Mouse (Mus musculus): ENCODE data around the gene Cbr3. TPM values are rescaled to one million over a fixed set of nuclear protein-coding genes. Genes with fewer than 3 reads are reported as not detected.
A peak's percentile ranks its signal among the peaks of the same experiment; 100 is the strongest.
"Not testable (repeated sequence)": the region's sequence is repeated elsewhere in the genome, so short reads cannot be mapped to it uniquely, and the experiment has no call there.

The Cbr3 gene
- polyA plus RNA-seq, 1 experiment from 2014 or later = 2.2 TPM

DNA sequence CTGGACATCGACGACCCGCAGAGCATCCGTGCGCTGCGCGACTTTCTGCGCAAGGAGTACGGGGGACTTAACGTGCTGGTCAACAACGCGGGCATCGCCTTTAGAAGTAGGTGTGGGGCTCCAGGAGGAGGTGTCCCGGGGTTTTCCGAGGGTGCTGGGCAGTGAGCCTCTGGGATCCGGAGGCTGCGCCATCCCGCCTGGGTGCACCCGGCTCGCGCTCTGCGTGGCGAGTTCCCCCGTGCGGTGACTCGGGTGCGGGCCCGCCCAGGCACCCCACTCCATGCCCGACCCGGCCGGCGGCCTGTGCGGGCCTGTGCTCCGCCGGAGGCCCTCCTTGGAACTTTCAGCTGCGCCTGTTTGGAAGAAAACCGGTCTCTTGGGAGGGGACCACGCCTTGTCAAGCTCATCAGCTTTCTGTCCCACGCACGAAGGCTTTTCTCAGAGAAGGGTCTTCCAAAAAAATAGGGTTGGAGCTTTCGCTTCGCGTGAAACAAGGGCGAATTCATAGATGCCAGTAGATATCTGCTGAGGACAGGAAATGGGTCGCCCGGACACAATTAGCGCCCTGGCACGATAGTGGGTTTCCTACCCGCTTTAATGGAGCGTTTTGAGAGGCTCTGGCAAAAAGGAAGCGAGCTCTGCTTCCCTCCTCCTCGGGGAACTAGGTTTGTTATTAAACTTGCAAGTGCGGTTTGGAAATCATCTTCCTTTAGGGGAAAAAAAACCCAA is 657 bp downstream of the Cbr3 start:
- 2% methylated on average over 52 of the region's 53 CpGs for WGBS
- Histone ChIP-seq H3K9me3 (no peaks in the 10 kb centered on the region), H3K36me3 (no peaks in the 10 kb centered on the region), H3K4me1 (replicated peaks) (peaks cover 20% of the 10 kb centered on the region), H3K27me3 (peaks cover 50% of the 10 kb centered on the region), H3K9ac (peak overlapping the region; percentile 6), H3K4me3 (peak overlapping the region; percentile 41), H3K4me2 (peak overlapping the region; percentile 79), H3K27ac (replicated peaks) (no peak overlapping the region)
- ATAC-seq (ENCODE audit: low FRiP score, low read depth) = peak; percentile 51; the same call in 1 of the 2 replicates

DNA sequence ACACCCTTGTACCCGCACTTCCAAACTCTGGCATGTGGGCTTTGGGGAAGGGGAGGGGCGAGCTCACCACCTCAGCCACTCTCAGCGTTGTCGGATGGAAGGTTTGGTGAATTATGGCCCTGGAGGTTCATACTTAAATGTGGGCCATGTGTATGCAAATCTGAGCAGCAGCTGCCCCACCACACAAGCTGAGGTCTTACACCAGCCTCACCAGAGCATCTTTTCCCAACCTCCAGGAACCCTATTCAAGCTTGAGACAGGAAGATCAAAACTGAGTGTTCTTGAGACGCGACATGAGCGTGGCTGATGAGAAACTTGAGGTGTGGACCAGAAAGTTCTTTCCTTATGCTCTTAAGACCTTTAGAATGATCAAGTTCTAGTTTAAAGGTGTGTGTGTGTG is 1.4 kb downstream of the Cbr3 start:
- no peak overlapping the region for H3K9ac ChIP-seq
- peak overlapping the region; percentile 79 for H3K4me2 ChIP-seq
- no peak overlapping the region for H3K27ac ChIP-seq (replicated peaks)
- H3K9me3 ChIP-seq = no peaks in the 10 kb centered on the region
- H3K27me3 ChIP-seq = peaks cover 50% of the 10 kb centered on the region
- ATAC-seq (ENCODE audit: low FRiP score, low read depth) = no peak
- WGBS = 36% methylated on average over 7 of the region's 7 CpGs
- H3K36me3 ChIP-seq = no peaks in the 10 kb centered on the region
- peaks cover 20% of the 10 kb centered on the region for H3K4me1 ChIP-seq (replicated peaks)
- 0 out of 2 replicates have a peak overlapping the region, but pooled peaks have one; percentile 41 for H3K4me3 ChIP-seq

GRCm38 (mm10) chr16:93685783-93686182 is 2.8 kb downstream of the Cbr3 start:
- H3K36me3 ChIP-seq; H3K9ac ChIP-seq; H3K27ac ChIP-seq (replicated peaks); H3K9me3 ChIP-seq; ATAC-seq (ENCODE audit: low FRiP score, low read depth); H3K4me3 ChIP-seq; H3K4me2 ChIP-seq: not testable (repeated sequence)
- peaks cover 20% of the 10 kb centered on the region for H3K4me1 ChIP-seq (replicated peaks)
- peaks cover 50% of the 10 kb centered on the region for H3K27me3 ChIP-seq
- 100% methylated on average over 3 of the region's 3 CpGs for WGBS

DNA sequence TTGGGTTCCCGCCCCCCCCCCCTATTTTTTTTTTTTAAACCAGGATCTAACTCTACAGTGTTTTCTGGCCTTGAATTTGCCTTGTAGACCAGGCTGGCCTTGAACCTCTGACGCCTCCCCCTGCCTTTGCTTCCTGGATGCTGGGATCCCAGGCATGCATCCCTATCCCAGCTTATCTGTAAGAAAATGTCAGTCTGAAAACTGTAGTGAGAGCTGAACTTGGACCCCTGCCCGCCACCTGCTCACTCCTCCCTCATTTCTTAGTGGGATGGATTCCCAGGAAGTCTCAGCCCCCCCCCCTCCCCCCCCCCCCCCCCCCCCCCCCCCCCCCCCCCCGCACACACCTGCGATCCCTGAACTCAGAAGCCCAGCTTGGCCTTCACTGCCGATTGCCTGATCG is 3.4 kb downstream of the Cbr3 start:
- Histone ChIP-seq H3K4me1 (replicated peaks) (peaks cover 20% of the 10 kb centered on the region), H3K9me3 (no peaks in the 10 kb centered on the region), H3K4me3 (no peak overlapping the region), H3K4me2 (no peak overlapping the region), H3K27me3 (peaks cover 45% of the 10 kb centered on the region), H3K36me3 (no peaks in the 10 kb centered on the region), H3K27ac (replicated peaks) (no peak overlapping the region), H3K9ac (no peak overlapping the region)
- ATAC-seq (ENCODE audit: low FRiP score, low read depth) = no peak
- WGBS = 82% methylated on average over 5 of the region's 7 CpGs

DNA sequence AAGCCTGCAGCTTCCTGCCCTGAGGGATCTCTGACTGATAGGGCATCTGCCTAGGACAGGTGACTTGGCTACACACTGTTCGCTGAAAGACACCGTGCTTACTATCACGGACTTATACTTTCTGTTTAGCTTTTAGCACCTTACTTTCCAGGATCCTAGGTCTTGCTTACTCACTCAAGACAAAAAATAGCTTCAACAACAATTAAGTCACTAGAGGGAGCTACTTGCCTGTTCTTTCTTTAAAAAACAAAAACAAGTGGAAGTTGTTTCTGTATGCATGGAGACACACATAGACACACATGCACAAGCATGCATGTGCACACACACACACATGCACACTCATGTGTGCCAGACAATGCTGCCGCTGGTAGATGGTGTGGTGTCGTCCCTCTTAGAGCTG is 3.9 kb downstream of the Cbr3 start:
- no peak; the same call in 1 of the 2 replicates for ATAC-seq (ENCODE audit: low FRiP score, low read depth)
- 45% methylated on average over 5 of the region's 5 CpGs for WGBS

DNA sequence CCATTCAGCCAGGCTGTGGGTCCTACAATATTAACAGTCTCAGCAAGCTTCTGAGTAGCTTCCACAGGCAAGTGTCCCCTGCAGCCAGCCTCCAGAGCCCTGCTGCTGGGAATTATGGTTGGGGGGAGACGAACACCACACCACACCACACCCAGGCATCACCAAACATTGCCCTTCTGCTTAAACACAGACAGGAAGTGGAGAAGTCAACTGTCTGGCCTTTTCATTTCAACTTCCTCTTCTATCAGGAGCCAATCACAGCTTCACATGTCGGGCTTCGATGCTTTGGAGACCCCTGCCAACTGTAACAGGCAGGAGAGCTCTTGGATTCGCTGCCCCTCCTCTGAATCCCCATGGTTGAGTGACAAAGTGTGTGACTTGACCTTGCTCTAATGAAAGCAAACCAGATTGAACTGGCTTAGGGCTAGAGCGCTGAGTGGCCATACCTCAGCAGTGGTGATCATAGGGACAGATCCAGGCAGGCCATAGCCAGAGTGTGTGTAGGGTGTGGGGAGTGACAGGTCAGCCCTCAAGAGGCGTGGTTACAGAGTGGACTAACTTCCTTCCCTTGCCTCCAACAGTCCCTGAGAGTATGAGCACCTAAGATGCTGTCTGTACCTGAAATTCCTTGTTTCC is 8.3 kb downstream of the Cbr3 start:
- Histone ChIP-seq H3K9ac (no peak overlapping the region), H3K36me3 (no peaks in the 10 kb centered on the region), H3K4me1 (replicated peaks) (no peaks in the 10 kb centered on the region), H3K4me3 (no peak overlapping the region), H3K4me2 (no peak overlapping the region), H3K9me3 (no peaks in the 10 kb centered on the region), H3K27me3 (peaks cover 8% of the 10 kb centered on the region; the same call in 1 of the 2 replicates), H3K27ac (replicated peaks) (no peak overlapping the region)
- ATAC-seq (ENCODE audit: low FRiP score, low read depth) = no peak
- 87% methylated on average over 6 of the region's 6 CpGs for whole genome bisulfite sequencing

More for the DNA sequence above, 3.9 kb downstream of the Cbr3 start:
- H3K4me1 ChIP-seq (replicated peaks) = peaks cover 20% of the 10 kb centered on the region
- no peaks in the 10 kb centered on the region for H3K9me3 ChIP-seq
- H3K27me3 ChIP-seq = peaks cover 40% of the 10 kb centered on the region
- no peak overlapping the region for H3K27ac ChIP-seq (replicated peaks)
- no peak overlapping the region for H3K4me3 ChIP-seq
- no peak overlapping the region for H3K4me2 ChIP-seq
- no peaks in the 10 kb centered on the region for H3K36me3 ChIP-seq
- H3K9ac ChIP-seq = no peak overlapping the region

- H3K9ac ChIP-seq = no peak overlapping the region
- no peak overlapping the region for H3K27ac ChIP-seq (replicated peaks)
- no peaks in the 10 kb centered on the region for H3K4me1 ChIP-seq (replicated peaks)
- 76% methylated on average over 2 of the region's 2 CpGs for WGBS
- H3K9me3 ChIP-seq = no peaks in the 10 kb centered on the region
- H3K4me2 ChIP-seq = no peak overlapping the region
- no peak for ATAC-seq (ENCODE audit: low FRiP score, low read depth)
- H3K36me3 ChIP-seq = no peaks in the 10 kb centered on the region
- H3K4me3 ChIP-seq = no peak overlapping the region
- peaks cover 8% of the 10 kb centered on the region; the same call in 1 of the 2 replicates for H3K27me3 ChIP-seq
These were observed 9.7 kb downstream of the Cbr3 start for GRCm38 (mm10) chr16:93692744-93693143.

- Histone ChIP-seq H3K4me1 (replicated peaks) (no peaks in the 10 kb centered on the region), H3K4me2 (no peak overlapping the region), H3K27ac (replicated peaks) (no peak overlapping the region), H3K36me3 (no peaks in the 10 kb centered on the region), H3K9me3 (no peaks in the 10 kb centered on the region), H3K27me3 (peaks cover 11% of the 10 kb centered on the region; the same call in 1 of the 2 replicates), H3K4me3 (no peak overlapping the region), H3K9ac (no peak overlapping the region)
- ATAC-seq (ENCODE audit: low FRiP score, low read depth) = no peak
- 86% methylated on average over 7 of the region's 7 CpGs for WGBS
These were observed 24.1 kb downstream of the Cbr3 start for GRCm38 (mm10) chr16:93707116-93707515.

DNA sequence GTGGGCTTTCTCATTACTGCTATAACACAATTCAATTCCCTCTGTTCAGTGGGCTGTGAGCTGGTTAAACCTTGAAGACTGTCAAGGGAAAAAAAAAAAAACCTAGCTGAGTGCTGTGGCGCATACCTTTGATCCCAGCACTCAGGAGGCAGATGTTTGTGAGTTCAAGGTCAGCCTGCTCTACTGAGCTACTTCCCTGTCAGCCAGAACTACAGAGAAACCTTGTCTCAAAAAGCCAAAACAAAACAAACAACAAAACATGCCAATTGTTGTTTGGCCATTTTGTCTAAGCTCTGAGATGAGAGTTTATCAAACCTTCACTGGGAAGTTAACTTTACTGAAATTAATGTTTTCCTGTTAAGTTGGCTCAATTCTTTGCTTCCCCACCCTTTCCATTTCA is 26.2 kb downstream of the Cbr3 start:
- peaks cover 11% of the 10 kb centered on the region; the same call in 1 of the 2 replicates for H3K27me3 ChIP-seq
- 83% methylated on average over 1 of the region's 1 CpGs for WGBS
- H3K4me1 ChIP-seq (replicated peaks) = peaks cover 13% of the 10 kb centered on the region
- ATAC-seq (ENCODE audit: low FRiP score, low read depth) = no peak
- no peaks in the 10 kb centered on the region for H3K36me3 ChIP-seq
- H3K27ac ChIP-seq (replicated peaks) = no peak overlapping the region
- no peak overlapping the region for H3K9ac ChIP-seq
- H3K9me3 ChIP-seq = no peaks in the 10 kb centered on the region
- no peak overlapping the region for H3K4me3 ChIP-seq
- H3K4me2 ChIP-seq = no peak overlapping the region

DNA sequence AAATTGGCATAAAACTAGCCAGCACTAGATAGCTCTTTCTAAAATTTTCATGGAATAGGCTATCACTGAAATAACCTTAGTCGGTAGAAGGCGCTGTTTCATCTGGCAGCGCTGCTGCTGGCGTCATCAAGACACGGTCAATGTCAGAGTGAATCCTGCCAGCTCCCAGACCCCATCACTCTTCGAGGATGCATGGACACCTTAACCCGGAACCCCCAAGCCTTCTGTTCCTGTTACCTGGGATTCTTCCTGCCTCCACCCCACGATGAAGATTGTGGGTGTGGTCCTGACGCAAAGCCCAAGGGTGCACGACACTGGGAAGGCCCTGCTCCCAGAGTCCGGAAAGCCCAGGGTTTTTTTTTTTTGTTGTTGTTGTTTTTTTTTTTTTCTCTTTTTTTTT is 27.9 kb downstream of the Cbr3 start:
- Histone ChIP-seq H3K27ac (replicated peaks) (peak overlapping the region; percentile 85), H3K4me2 (peak overlapping the region; percentile 70), H3K27me3 (peaks cover 11% of the 10 kb centered on the region; the same call in 1 of the 2 replicates), H3K4me3 (peak overlapping the region; percentile 78), H3K4me1 (replicated peaks) (peaks cover 14% of the 10 kb centered on the region), H3K9ac (peak overlapping the region; percentile 33), H3K36me3 (no peaks in the 10 kb centered on the region), H3K9me3 (no peaks in the 10 kb centered on the region)
- peak; percentile 63 for ATAC-seq (ENCODE audit: low FRiP score, low read depth)
- WGBS = 1% methylated on average over 11 of the region's 11 CpGs

GRCm38 (mm10) chr16:93711411-93712188 is 28.6 kb downstream of the Cbr3 start, which contains the start of gene Dop1b:
Gene Dop1b, plus strand, starts transcription at chr16:93711904.
- peak within 1 kb of the TSS; percentile 70 for H3K4me2 ChIP-seq
- H3K9ac ChIP-seq = peak within 1 kb of the TSS; percentile 90
- H3K4me1 ChIP-seq (replicated peaks) = peaks cover 14% of the 10 kb centered on the region
- peak; percentile 89 for ATAC-seq (ENCODE audit: low FRiP score, low read depth)
- peak within 1 kb of the TSS; percentile 78 for H3K4me3 ChIP-seq
- no peaks in the 10 kb centered on the region for H3K9me3 ChIP-seq
- peaks cover 10% of the 10 kb centered on the region; the same call in 1 of the 2 replicates for H3K27me3 ChIP-seq
- H3K36me3 ChIP-seq = no peaks in the 10 kb centered on the region
- WGBS = under 1% methylated on average over 62 of the region's 77 CpGs
- H3K27ac ChIP-seq (replicated peaks) = peak within 1 kb of the TSS; percentile 85
